Mouse (Mus musculus) MEL (cell line): ENCODE measurements at regions not wholly inside any gene's neighbourhood (a gene's known extent, or its start where the extent isn't known, plus 50 kb on each side); places are given as distances from the start of the nearest gene placed in this dataset.

ENCODE experiments used
- DNase-seq: peaks from one replicate; pipeline ENCODE4 v3.0.0; 2011; ENCODE audit warnings: low read depth, low spot score
- H3K27ac ChIP-seq: 2 replicates; pipeline ENCODE4 v1.5.1; 2012; ENCODE audit warnings: low read depth, mild to moderate bottlenecking, control low read depth, low read length, moderate library complexity; ENCODE audit not compliant: control insufficient read depth
- H3K27me3 ChIP-seq, 2 experiments: fragments of 150-350 bp in 1 of 2; sonication (generic) in 1 of 2; 2 replicates each; pipeline ENCODE4 v1.6.1; 2012; ENCODE audit warnings: low read length in 2 of 2, mild to moderate bottlenecking in 2 of 2, improper control_type of control experiment in 1 of 2, moderate library complexity in 1 of 2; ENCODE audit not compliant: insufficient read depth in 2 of 2, control insufficient read depth in 1 of 2
- H3K36me3 ChIP-seq, 2 experiments: 2 replicates each; pipeline ENCODE4 v1.6.1; 2012 to 2014; ENCODE audit warnings: low read length in 2 of 2, improper control_type of control experiment in 1 of 2, inconsistent platforms in 1 of 2, mild to moderate bottlenecking in 1 of 2; ENCODE audit not compliant: insufficient read depth in 2 of 2, control insufficient read depth in 1 of 2
- H3K4me1 ChIP-seq, 2 experiments: fragments of 150-350 bp in 1 of 2; sonication (generic) in 1 of 2; 2 replicates each; pipeline ENCODE4 v1.6.1; 2012; ENCODE audit warnings: low read length in 2 of 2, improper control_type of control experiment in 1 of 2, mild to moderate bottlenecking in 1 of 2; ENCODE audit not compliant: insufficient read depth in 2 of 2, control insufficient read depth in 1 of 2
- H3K4me3 ChIP-seq, 2 experiments: fragments of 150-350 bp in 1 of 2; sonication (generic) in 1 of 2; 2 replicates each; pipeline ENCODE4 v1.5.1; 2012; ENCODE audit warnings: low read depth in 2 of 2, low read length in 2 of 2, mild to moderate bottlenecking in 2 of 2, moderate library complexity in 2 of 2, control low read depth in 1 of 2, improper control_type of control experiment in 1 of 2; ENCODE audit not compliant: control insufficient read depth in 1 of 2, insufficient read depth in 1 of 2
- H3K79me2 ChIP-seq: 2 replicates; pipeline ENCODE4 v1.6.1; 2012; ENCODE audit warnings: mild to moderate bottlenecking, low read length, moderate library complexity; ENCODE audit not compliant: control insufficient read depth, poor library complexity, insufficient read depth
- H3K9ac ChIP-seq: 2 replicates; pipeline ENCODE4 v1.6.1; 2012; ENCODE audit warnings: low read depth, mild to moderate bottlenecking, control low read depth, low read length, moderate library complexity; ENCODE audit not compliant: control insufficient read depth, poor library complexity, severe bottlenecking
- H3K9me3 ChIP-seq: fragments of 150-350 bp; sonication (generic); replicated peaks from 2 replicates; pipeline ENCODE4 v1.6.1; 2012; ENCODE audit warnings: mild to moderate bottlenecking, low read length, improper control_type of control experiment, moderate library complexity; ENCODE audit not compliant: insufficient read depth
- BHLHE40 ChIP-seq: IDR thresholded peaks from 2 replicates; pipeline ENCODE4 v1.6.1; 2012; ENCODE audit warnings: low read depth, mild to moderate bottlenecking, inconsistent platforms, low read length, improper control_type of control experiment, borderline replicate concordance
- CHD1 ChIP-seq: IDR thresholded peaks from 2 replicates; pipeline ENCODE4 v1.6.1; 2012; ENCODE audit warnings: low read depth, mild to moderate bottlenecking, inconsistent platforms, low read length, improper control_type of control experiment
- E2F4 ChIP-seq: IDR thresholded peaks from 2 replicates; pipeline ENCODE4 v1.6.1; 2011; ENCODE audit warnings: low read depth, low read length, improper control_type of control experiment, borderline replicate concordance
- EP300 ChIP-seq, 2 experiments: IDR thresholded peaks; 2 replicates each; pipeline ENCODE4 v1.6.1; 2011; ENCODE audit warnings: improper control_type of control experiment in 2 of 2, low read length in 2 of 2, low read depth in 1 of 2, mild to moderate bottlenecking in 1 of 2
- GABPA ChIP-seq: IDR thresholded peaks from 2 replicates; pipeline ENCODE4 v1.6.1; 2012; ENCODE audit warnings: low read depth, mild to moderate bottlenecking, inconsistent platforms, low read length, improper control_type of control experiment, moderate library complexity
- HCFC1 ChIP-seq: IDR thresholded peaks from 2 replicates; pipeline ENCODE4 v1.6.1; 2012; ENCODE audit warnings: low read depth, mild to moderate bottlenecking, inconsistent platforms, low read length, improper control_type of control experiment, moderate library complexity
- JUND ChIP-seq: IDR thresholded peaks from 2 replicates; pipeline ENCODE4 v1.6.1; 2011; ENCODE audit warnings: low read depth, mild to moderate bottlenecking, improper control_type of control experiment, low read length
- KAT2A ChIP-seq: conservative IDR thresholded peaks from 2 replicates; pipeline ENCODE4 v1.6.1; 2012; ENCODE audit warnings: low read depth, low read length, improper control_type of control experiment, inconsistent platforms
- NRF1 ChIP-seq: IDR thresholded peaks from 2 replicates; pipeline ENCODE4 v1.6.1; 2014; ENCODE audit warnings: low read depth, mild to moderate bottlenecking, inconsistent platforms, low read length, improper control_type of control experiment, moderate library complexity; ENCODE audit not compliant: poor library complexity, insufficient read depth, severe bottlenecking
- POLR2A ChIP-seq, 2 experiments: IDR thresholded peaks; 2 replicates each; pipeline ENCODE4 v1.6.1; 2011 to 2012; ENCODE audit warnings: low read length in 2 of 2, mild to moderate bottlenecking in 2 of 2, control low read depth in 1 of 2, improper control_type of control experiment in 1 of 2, low read depth in 1 of 2, moderate library complexity in 1 of 2; ENCODE audit not compliant: control insufficient read depth in 1 of 2, insufficient read depth in 1 of 2, poor library complexity in 1 of 2
- POLR2AphosphoS2 ChIP-seq: IDR thresholded peaks from 2 replicates; pipeline ENCODE4 v1.6.1; 2011; ENCODE audit warnings: low read length, improper control_type of control experiment
- RAD21 ChIP-seq: IDR thresholded peaks from 2 replicates; pipeline ENCODE4 v1.6.1; 2011; ENCODE audit warnings: mild to moderate bottlenecking, low read depth, low read length, improper control_type of control experiment
- RCOR1 ChIP-seq: IDR thresholded peaks from 2 replicates; pipeline ENCODE4 v1.6.1; 2012; ENCODE audit warnings: low read depth, mild to moderate bottlenecking, inconsistent platforms, low read length, improper control_type of control experiment
- SIN3A ChIP-seq: IDR thresholded peaks from 2 replicates; pipeline ENCODE4 v1.6.1; 2012; ENCODE audit warnings: low read length, improper control_type of control experiment, inconsistent platforms
- TBP ChIP-seq: IDR thresholded peaks from 2 replicates; pipeline ENCODE4 v1.8.0; 2011; ENCODE audit warnings: low read depth, low read length, improper control_type of control experiment
- USF2 ChIP-seq, 2 experiments: IDR thresholded peaks; 2 replicates each; pipeline ENCODE4 v1.6.1; 2011 to 2012; ENCODE audit warnings: improper control_type of control experiment in 2 of 2, low read length in 2 of 2, borderline replicate concordance in 1 of 2, inconsistent platforms in 1 of 2, low read depth in 1 of 2, mild to moderate bottlenecking in 1 of 2; ENCODE audit not compliant: insufficient read depth in 1 of 2
- ZMIZ1 ChIP-seq: IDR thresholded peaks from 2 replicates; pipeline ENCODE4 v1.6.1; 2012; ENCODE audit warnings: low read depth, mild to moderate bottlenecking, inconsistent platforms, low read length, improper control_type of control experiment, moderate library complexity
- ZNF384 ChIP-seq: IDR thresholded peaks from 2 replicates; pipeline ENCODE4 v1.6.1; 2012; ENCODE audit warnings: low read depth, mild to moderate bottlenecking, inconsistent platforms, low read length, improper control_type of control experiment

DNA sequence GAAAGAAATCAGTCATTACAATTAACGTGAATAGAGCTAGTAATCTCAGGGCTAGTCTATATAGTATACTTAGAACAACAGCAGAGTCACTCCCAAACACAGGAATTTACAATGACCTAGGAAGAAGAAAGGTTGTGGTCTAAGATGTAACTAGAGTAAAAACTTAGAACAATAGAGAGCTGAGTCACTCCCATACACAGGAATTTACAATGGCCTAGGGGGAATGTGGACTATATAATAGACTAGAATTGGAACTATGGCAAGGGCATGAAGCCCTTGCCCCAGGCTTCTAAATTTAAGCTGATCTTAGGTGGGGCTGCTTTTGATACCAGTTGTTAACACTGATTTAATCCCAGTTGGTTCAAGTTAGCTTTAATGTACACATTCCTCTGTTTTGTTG lies 1956.9 kb upstream of the Cdh20 start:
- H3K79me2 ChIP-seq, result no peaks in the 10 kb centered on the region
- no peaks in the 10 kb centered on the region for H3K9me3 ChIP-seq
- DNase-seq, result no peak
- no peak overlapping the region for H3K4me3 ChIP-seq
- H3K36me3 ChIP-seq, result no peaks in the 10 kb centered on the region
- H3K4me1 ChIP-seq, result no peaks in the 10 kb centered on the region
- H3K9ac ChIP-seq, result no peak overlapping the region
- H3K27me3 ChIP-seq, result no peaks in the 10 kb centered on the region
- no peak overlapping the region for H3K27ac ChIP-seq
- TF ChIP-seq SIN3A, result no peak
- TF ChIP-seq TBP, result no peak
- no peak for TF ChIP-seq ZMIZ1
- TF ChIP-seq GABPA, result no peak
- no peak for TF ChIP-seq POLR2A (IDR thresholded peaks at IDR 0.05; ENCODE audit: control insufficient read depth in 1 of 2, insufficient read depth in 1 of 2, low read depth in 1 of 2, low read length in 2 of 2, poor library complexity in 1 of 2)
- no peak for TF ChIP-seq BHLHE40
- no peak for TF ChIP-seq NRF1
- no peak for TF ChIP-seq CHD1
- TF ChIP-seq ZNF384, result no peak
- no peak for TF ChIP-seq USF2 (IDR thresholded peaks at IDR 0.05; ENCODE audit: borderline replicate concordance in 1 of 2, insufficient read depth in 1 of 2, low read depth in 1 of 2, low read length in 2 of 2)

DNA sequence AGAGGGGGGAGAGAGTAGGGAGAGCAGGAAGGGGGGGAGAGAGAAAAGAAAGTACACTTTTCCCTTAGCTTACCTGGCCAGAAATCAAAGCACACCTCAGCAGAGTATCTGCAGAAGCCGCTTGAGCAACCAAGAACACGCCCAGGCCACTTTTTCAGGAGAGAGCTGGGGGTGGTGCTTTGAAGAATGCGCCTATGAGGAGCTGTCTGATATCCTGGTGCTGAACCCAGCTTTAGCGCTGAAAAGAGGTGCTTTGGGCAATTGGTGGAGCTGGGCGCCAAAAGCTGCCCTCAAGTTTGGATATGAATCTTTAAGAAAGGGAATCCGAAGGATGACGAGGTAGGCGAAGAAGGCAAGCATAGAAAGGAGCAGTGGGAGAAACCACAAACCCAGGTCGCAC lies 1943.3 kb upstream of the Cdh20 start:
- H3K27ac ChIP-seq, result no peak overlapping the region
- no peaks in the 10 kb centered on the region for H3K27me3 ChIP-seq
- H3K9ac ChIP-seq, result no peak overlapping the region
- H3K4me3 ChIP-seq, result no peak overlapping the region
- no peaks in the 10 kb centered on the region for H3K79me2 ChIP-seq
- no peak for TF ChIP-seq JUND
- no peak for TF ChIP-seq TBP
- TF ChIP-seq HCFC1, result no peak
- TF ChIP-seq KAT2A, result no peak
- TF ChIP-seq NRF1, result no peak
- no peak for TF ChIP-seq POLR2AphosphoS2
- no peak for TF ChIP-seq E2F4
- TF ChIP-seq EP300 (IDR thresholded peaks at IDR 0.05; ENCODE audit: low read depth in 1 of 2, low read length in 2 of 2), result no peak
- no peak for TF ChIP-seq ZNF384
- TF ChIP-seq RCOR1, result no peak
- no peak for TF ChIP-seq RAD21
- TF ChIP-seq, all 39 proteins: peak for 0
- no peaks in the 10 kb centered on the region for H3K9me3 ChIP-seq
- DNase-seq, result no peak
- H3K36me3 ChIP-seq, result no peaks in the 10 kb centered on the region
- no peaks in the 10 kb centered on the region for H3K4me1 ChIP-seq
